In genomic region chr17:47999403-47999802, GRCm38 (mm10) we compare ENCODE assay signal across 18 mouse cellular contexts. TPM values are rescaled to one million over a fixed set of nuclear protein-coding genes. Genes with fewer than 3 reads are reported as not detected.
A peak's percentile ranks its signal among the peaks of the same experiment; 100 is the strongest.
DNase-seq lines count a peak whose midpoint lies in the region; ATAC-seq and TF ChIP-seq lines count a peak whose summit lies in the region.
"Had no signal": no experiment of that assay in that cellular context is flagged by ENCODE, and none has a peak within 500 bp of the region (broad histone marks: within the 10 kb centered on the region; RNA-seq: fewer than 3 reads in every experiment).

No protein-coding gene starts in this region.

- peak overlapping the region; percentile 19; the same call in 1 of the 2 replicates for H3K4me2 ChIP-seq in heart, embryonic 11.5 days
- peak overlapping the region; percentile 42 for H3K4me2 ChIP-seq in liver, embryonic 14.5 days (ENCODE audit: low read depth)
- no peak overlapping the region for H3K4me2 ChIP-seq in forebrain, embryonic 16.5 days (ENCODE audit: low read length)
- H3K4me2 ChIP-seq: hindbrain, embryonic 15.5 days; neural tube, embryonic 13.5 days had no signal

- no peak overlapping the region for H3K4me3 ChIP-seq in heart, embryonic 11.5 days (ENCODE audit: low read depth, low read length)
- no peak overlapping the region for H3K4me3 ChIP-seq in ES-Bruce4 (ENCODE audit: low read depth, low read length)
- no peak overlapping the region for H3K4me3 ChIP-seq in liver, embryonic 14.5 days (ENCODE audit: insufficient read depth in 1 of 2, low read depth in 2 of 2, low read length in 2 of 2)
- no peak overlapping the region for H3K4me3 ChIP-seq in forebrain, embryonic 16.5 days (replicated peaks; ENCODE audit: low read length)
- H3K4me3 ChIP-seq: hindbrain, embryonic 15.5 days; neural tube, embryonic 13.5 days had no signal

- no peak for TF ChIP-seq POLR2A in ES-Bruce4 (IDR thresholded peaks at IDR 0.05; ENCODE audit: insufficient read depth, low read length)

- H3K4me1 ChIP-seq in heart, embryonic 11.5 days (ENCODE audit: control insufficient read depth, insufficient read depth, low read length), result peaks cover 31% of the 10 kb centered on the region
- H3K4me1 ChIP-seq in ES-Bruce4 (ENCODE audit: control insufficient read depth, insufficient read depth, low read length), result peaks cover 9% of the 10 kb centered on the region
- peaks cover 19 to 46% of the 10 kb centered on the region in 2 experiments for H3K4me1 ChIP-seq in liver, embryonic 14.5 days (replicated peaks; ENCODE audit: control insufficient read depth in 2 of 2, insufficient read depth in 2 of 2, low read length in 1 of 2)
- peaks cover 9% of the 10 kb centered on the region for H3K4me1 ChIP-seq in forebrain, embryonic 16.5 days (replicated peaks; ENCODE audit: control insufficient read depth, insufficient read depth, low read length)

- no peaks in the 10 kb centered on the region for H3K9me3 ChIP-seq in heart, embryonic 11.5 days (replicated peaks; ENCODE audit: control insufficient read depth, low read length)
- no peaks in the 10 kb centered on the region for H3K9me3 ChIP-seq in ES-Bruce4 (replicated peaks; ENCODE audit: control insufficient read depth, insufficient read depth, low read length, poor library complexity, severe bottlenecking)
- H3K9me3 ChIP-seq in liver, embryonic 14.5 days (ENCODE audit: control insufficient read depth, low read length), result no peaks in the 10 kb centered on the region
- H3K9me3 ChIP-seq in forebrain, embryonic 16.5 days (ENCODE audit: control insufficient read depth, low read length), result no peaks in the 10 kb centered on the region
- H3K9me3 ChIP-seq: hindbrain, embryonic 15.5 days; neural tube, embryonic 13.5 days had no signal

- no peak for ATAC-seq in heart, embryonic 11.5 days (replicated peaks; ENCODE audit: insufficient number of reproducible peaks, low FRiP score, low TSS enrichment)
- ATAC-seq in liver, embryonic 14.5 days (ENCODE audit: insufficient read depth), result peak; percentile 9; the same call in 1 of the 2 replicates
- ATAC-seq in forebrain, embryonic 16.5 days, result no peak
- ATAC-seq in monocyte, adult 5-6 weeks (replicated peaks; ENCODE audit: insufficient number of reproducible peaks, low FRiP score, low TSS enrichment, poor library complexity, severe bottlenecking), result no peak

- no peak for TF ChIP-seq CTCF in ES-Bruce4 (IDR thresholded peaks at IDR 0.05; ENCODE audit: low read depth, low read length)
- no peak for TF ChIP-seq CTCF in liver, embryonic 14.5 days (IDR thresholded peaks at IDR 0.05; ENCODE audit: low read depth)

- no peak for DNase-seq in heart, adult 9 months (ENCODE audit: low spot score in 2 of 2)
- DNase-seq in liver, embryonic 14.5 days (ENCODE audit: low read depth in 3 of 3, low spot score in 3 of 3), result no peak
- peak; percentile 56 for DNase-seq in lung, postnatal 14 days
- DNase-seq in adrenal gland, postnatal 4 days (ENCODE audit: low spot score in 2 of 2), result no peak
- DNase-seq: cerebellum, postnatal 36 days; kidney, adult 9 months had no signal

- H3K27ac ChIP-seq in heart, embryonic 11.5 days (ENCODE audit: low read depth, low read length), result no peak overlapping the region
- H3K27ac ChIP-seq in ES-Bruce4 (ENCODE audit: insufficient read depth, low read length), result no peak overlapping the region
- H3K27ac ChIP-seq in liver, embryonic 14.5 days, result no peak overlapping the region
- no peak overlapping the region for H3K27ac ChIP-seq in forebrain, embryonic 16.5 days (ENCODE audit: low read length)
- H3K27ac ChIP-seq: hindbrain, embryonic 15.5 days; neural tube, embryonic 13.5 days had no signal

- WGBS in heart, embryonic 11.5 days (ENCODE audit: insufficient replicate concordance), result 48% methylated on average over 6 of the region's 6 CpGs
- 31% methylated on average over 6 of the region's 6 CpGs for WGBS in liver, embryonic 14.5 days (ENCODE audit: insufficient replicate concordance)
- 68% methylated on average over 6 of the region's 6 CpGs for WGBS in forebrain, embryonic 16.5 days

- H3K27me3 ChIP-seq in heart, embryonic 11.5 days (ENCODE audit: control insufficient read depth, insufficient read depth, low read length), result no peaks in the 10 kb centered on the region
- no peaks in the 10 kb centered on the region for H3K27me3 ChIP-seq in ES-Bruce4 (ENCODE audit: control insufficient read depth, insufficient read depth, low read length, poor library complexity, severe bottlenecking)
- no peaks in the 10 kb centered on the region for H3K27me3 ChIP-seq in liver, embryonic 14.5 days (ENCODE audit: control insufficient read depth, insufficient read depth, low read length)
- H3K27me3 ChIP-seq in forebrain, embryonic 16.5 days (replicated peaks; ENCODE audit: control insufficient read depth, insufficient read depth, low read length), result no peaks in the 10 kb centered on the region
- H3K27me3 ChIP-seq: hindbrain, embryonic 15.5 days; neural tube, embryonic 13.5 days had no signal

- TF ChIP-seq EP300 in ES-Bruce4 (IDR thresholded peaks at IDR 0.05; ENCODE audit: insufficient read depth, low read depth, low read length), result no peak
- no peak for TF ChIP-seq EP300 in liver, embryonic 14.5 days (IDR thresholded peaks at IDR 0.05; ENCODE audit: low read depth)

- no peaks in the 10 kb centered on the region for H3K36me3 ChIP-seq in heart, embryonic 11.5 days (ENCODE audit: control insufficient read depth, insufficient read depth, low read length)
- no peaks in the 10 kb centered on the region for H3K36me3 ChIP-seq in ES-Bruce4 (ENCODE audit: control insufficient read depth, insufficient read depth, low read length, poor library complexity, severe bottlenecking)
- no peaks in the 10 kb centered on the region for H3K36me3 ChIP-seq in liver, embryonic 14.5 days (replicated peaks; ENCODE audit: control insufficient read depth, insufficient read depth, low read depth)
- H3K36me3 ChIP-seq in forebrain, embryonic 16.5 days (ENCODE audit: control insufficient read depth, insufficient read depth), result no peaks in the 10 kb centered on the region
- H3K36me3 ChIP-seq: hindbrain, embryonic 15.5 days; neural tube, embryonic 13.5 days had no signal

- H3K9ac ChIP-seq in heart, embryonic 11.5 days (ENCODE audit: low read depth, low read length), result no peak overlapping the region
- H3K9ac ChIP-seq in ES-Bruce4 (ENCODE audit: low read depth, poor library complexity, severe bottlenecking), result peak overlapping the region; percentile 5; the same call in 1 of the 2 replicates
- peak overlapping the region; percentile 16; the same call in 1 of the 2 replicates for H3K9ac ChIP-seq in liver, embryonic 14.5 days (replicated peaks)
- no peak overlapping the region for H3K9ac ChIP-seq in forebrain, embryonic 16.5 days (replicated peaks; ENCODE audit: low read depth, low read length)
- H3K9ac ChIP-seq: hindbrain, embryonic 15.5 days; neural tube, embryonic 13.5 days had no signal

RNA-seq across cellular contexts. Expression of gene 1700122O11Rik, which starts 38.7 kb away (rescaled TPM):
- not detected in 2 replicates for polyA plus RNA-seq in heart, embryonic 11.5 days (2014; fragmentation: Nextera tagmentation; extraction: Ambion mirVana)
- not detected in 2 replicates for polyA plus RNA-seq in ES-Bruce4 (2011; ENCODE audit: insufficient read depth, insufficient read length, low read depth, missing spikeins)
- not detected in 2 replicates for polyA plus RNA-seq in liver, embryonic 14.5 days (2012; rRNA removed)
- polyA plus RNA-seq in liver, embryonic 14.5 days (2014; fragmentation: Nextera tagmentation; extraction: Ambion mirVana), result not detected in 2 replicates
- total RNA-seq in adrenal gland, postnatal 4 days (2021), result under 1 TPM in 1 of 2 experiments, not detected in 1; 0.56 TPM
- not detected in 2 replicates for polyA plus RNA-seq in forebrain, embryonic 16.5 days (2015; fragmentation: Nextera tagmentation; extraction: Ambion mirVana)
- total RNA-seq in monocyte, adult 5-6 weeks (2017), result not detected in 3 replicates
- total RNA-seq: gastrocnemius, postnatal 4 days; left cerebral cortex, adult 18-20 months; megakaryocyte, adult 5-6 weeks had no signal
- polyA plus RNA-seq: embryonic facial prominence, embryonic 11.5 days; heart, embryonic 16.5 days; hindbrain, embryonic 15.5 days; limb, embryonic 11.5 days; neural tube, embryonic 13.5 days had no signal

Comparison
In these comparisons a context has a peak if more than half of its experiments do, and no peak if none do; other contexts are left out.
1. H3K9ac ChIP-seq: peak in ES-Bruce4 (single experiment) and liver, embryonic 14.5 days (single experiment); none in heart, embryonic 11.5 days (single experiment) and forebrain, embryonic 16.5 days (single experiment).